Mouse (Mus musculus) cerebellum, adult (tissue): ENCODE data around the gene Nfu1.

Experiments
- ATAC-seq: cut with Nextera tagmentation; 2 replicates; pipeline ENCODE4 v1.9.2; 2017; ENCODE audit warnings: mild to moderate bottlenecking, moderate library complexity, mixed read lengths; ENCODE audit not compliant: insufficient number of reproducible peaks, low FRiP score, low TSS enrichment

The Nfu1 gene

GRCm38 (mm10) chr6:87069195-87069900 lies 60.3 kb downstream of the Nfu1 start:
- ATAC-seq, result no peak

GRCm38 (mm10) chr6:87070641-87071040 lies 61.6 kb downstream of the Nfu1 start:
- no peak for ATAC-seq

- no peak for ATAC-seq
These were observed 63.7 kb downstream of the Nfu1 start for GRCm38 (mm10) chr6:87072759-87073158.

GRCm38 (mm10) chr6:87075092-87075685 lies 66.2 kb downstream of the Nfu1 start:
- no peak for ATAC-seq
